Mouse (Mus musculus): ENCODE measurements around the gene Gls. TPM values are rescaled to one million over a fixed set of nuclear protein-coding genes. Genes with fewer than 3 reads are reported as not detected.

Gene Gls
- polyA plus RNA-seq, 1 experiment = 15.1 TPM

DNA sequence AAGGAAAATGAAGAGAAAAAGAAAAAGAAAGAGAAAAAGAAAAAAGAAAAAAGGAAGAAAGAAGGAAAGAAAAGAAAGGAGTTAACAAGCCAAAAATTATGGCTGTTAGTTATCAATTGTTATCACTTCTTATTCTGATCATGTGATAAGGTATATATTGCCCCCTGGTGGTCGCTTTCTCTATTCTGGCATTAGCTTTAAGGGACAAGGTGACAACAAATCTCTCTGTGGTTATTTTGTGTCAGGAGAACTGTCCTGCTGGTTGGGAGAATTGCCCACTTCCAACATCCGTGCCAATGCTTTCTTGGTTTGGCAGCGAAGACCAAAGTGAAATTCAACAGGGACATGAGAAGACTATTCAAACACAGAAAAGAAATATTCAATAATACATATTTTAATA lies 34.6 kb upstream of the Gls start:
- H3K4me2 ChIP-seq (ENCODE audit: low read depth) = no peak overlapping the region
- no peaks in the 10 kb centered on the region for H3K79me2 ChIP-seq (ENCODE audit: control insufficient read depth, insufficient read depth)
- H3ac ChIP-seq (ENCODE audit: control insufficient read depth, insufficient read length) = no peak overlapping the region
- no peaks in the 10 kb centered on the region for H3K36me3 ChIP-seq (ENCODE audit: control insufficient read depth, insufficient read depth)
- no peak for TF ChIP-seq POLR2AphosphoS2 (IDR thresholded peaks at IDR 0.05; ENCODE audit: insufficient read length, low read depth)
- peak; percentile 43 for TF ChIP-seq USF1 (IDR thresholded peaks at IDR 0.05; ENCODE audit: low read depth)
- no peak for TF ChIP-seq REST (IDR thresholded peaks at IDR 0.05; ENCODE audit: insufficient read depth, insufficient read length)
- no peaks in the 10 kb centered on the region for H3K27me3 ChIP-seq (ENCODE audit: control insufficient read depth, insufficient read depth, insufficient read length)
- H3K4me3 ChIP-seq = no peak overlapping the region

DNA sequence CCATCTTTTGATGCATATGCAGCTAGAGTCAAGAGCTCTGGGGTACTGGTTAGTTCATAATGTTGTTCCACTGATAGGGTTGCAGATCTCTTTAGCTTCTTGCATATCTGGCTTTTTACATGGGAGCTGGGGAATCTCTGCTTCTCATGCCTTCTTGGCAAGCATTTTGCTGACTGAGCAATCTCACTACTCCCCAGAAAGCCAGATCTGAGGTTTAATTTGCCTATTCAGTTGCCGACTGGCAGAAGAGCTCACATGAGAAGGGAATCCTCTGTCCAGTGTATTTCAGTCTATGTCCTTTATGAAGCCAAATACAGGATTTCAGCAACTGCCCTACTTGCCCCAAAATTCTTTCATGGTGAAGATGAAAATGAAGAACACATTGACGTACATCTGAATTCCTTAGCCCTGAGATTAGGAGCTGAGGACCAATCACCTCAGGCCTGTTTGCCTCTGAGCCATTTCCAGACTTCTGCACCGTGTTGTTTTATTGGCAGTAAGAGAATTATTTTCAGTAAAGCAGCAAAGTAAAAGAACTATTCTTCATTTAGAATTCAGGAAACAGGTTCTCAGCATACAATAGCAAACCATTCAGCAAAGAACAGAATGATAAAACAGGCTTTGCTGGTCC lies 33.0 kb upstream of the Gls start:
- no peaks in the 10 kb centered on the region for H3K79me2 ChIP-seq (ENCODE audit: control insufficient read depth, insufficient read depth)
- H3K27me3 ChIP-seq (ENCODE audit: control insufficient read depth, insufficient read depth, insufficient read length) = no peaks in the 10 kb centered on the region
- no peak overlapping the region for H3K4me3 ChIP-seq
- TF ChIP-seq POLR2A (IDR thresholded peaks at IDR 0.05; ENCODE audit: insufficient read length, low read depth) (no peak), USF1 (IDR thresholded peaks at IDR 0.05; ENCODE audit: low read depth) (no peak), TCF3 (IDR thresholded peaks at IDR 0.05; ENCODE audit: insufficient read length, low read depth) (no peak), POLR2AphosphoS2 (IDR thresholded peaks at IDR 0.05; ENCODE audit: insufficient read length, low read depth) (no peak), REST (IDR thresholded peaks at IDR 0.05; ENCODE audit: insufficient read depth, insufficient read length) (no peak), CEBPB (IDR thresholded peaks at IDR 0.05; ENCODE audit: insufficient read depth, poor library complexity, severe bottlenecking) (no peak), MYOG (IDR thresholded peaks at IDR 0.05; ENCODE audit: control insufficient read depth in 1 of 3, insufficient read depth in 1 of 3, insufficient read length in 2 of 3, low read depth in 2 of 3) (no peak)
- no peaks in the 10 kb centered on the region for H3K36me3 ChIP-seq (ENCODE audit: control insufficient read depth, insufficient read depth)
- no peak overlapping the region for H3ac ChIP-seq (ENCODE audit: control insufficient read depth, insufficient read length)
- H3K4me2 ChIP-seq (ENCODE audit: low read depth) = no peak overlapping the region

DNA sequence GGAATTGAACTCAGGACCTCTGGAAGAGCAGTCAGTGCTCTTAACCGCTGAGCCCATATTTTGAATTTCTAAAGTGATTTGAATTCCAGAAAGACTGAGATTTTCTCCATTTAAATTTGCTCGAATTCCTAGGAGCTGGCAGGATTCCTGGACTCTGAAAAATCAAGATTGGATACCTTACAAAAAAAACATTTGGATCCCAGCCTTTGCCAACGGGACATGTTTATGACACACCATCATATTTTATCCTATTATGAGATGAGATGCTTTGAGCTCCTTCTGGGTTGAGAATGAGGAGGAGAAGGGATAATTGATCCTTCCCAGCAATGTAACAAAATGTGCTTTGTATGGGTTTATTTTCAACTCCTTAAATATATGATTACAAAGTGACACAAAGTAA lies 31.3 kb upstream of the Gls start:
- TF ChIP-seq SRF (IDR thresholded peaks at IDR 0.05; ENCODE audit: control insufficient read depth, insufficient read length, low read depth) (no peak), TCF12 (IDR thresholded peaks at IDR 0.05; ENCODE audit: insufficient read depth, poor library complexity, severe bottlenecking) (no peak), E2F4 (IDR thresholded peaks at IDR 0.05; ENCODE audit: insufficient read depth) (no peak), POLR2AphosphoS2 (IDR thresholded peaks at IDR 0.05; ENCODE audit: insufficient read length, low read depth) (no peak), USF1 (IDR thresholded peaks at IDR 0.05; ENCODE audit: low read depth) (no peak), MAX (IDR thresholded peaks at IDR 0.05; ENCODE audit: low read depth) (no peak), MYOG (IDR thresholded peaks at IDR 0.05; ENCODE audit: control insufficient read depth in 1 of 3, insufficient read depth in 1 of 3, insufficient read length in 2 of 3, low read depth in 2 of 3) (no peak), MYOD1 (IDR thresholded peaks at IDR 0.05; ENCODE audit: control insufficient read depth in 1 of 3, insufficient read length in 2 of 3, low read depth in 2 of 3) (no peak), POLR2A (IDR thresholded peaks at IDR 0.05; ENCODE audit: insufficient read length, low read depth) (no peak), REST (IDR thresholded peaks at IDR 0.05; ENCODE audit: insufficient read depth, insufficient read length) (no peak), TCF3 (IDR thresholded peaks at IDR 0.05; ENCODE audit: insufficient read length, low read depth) (no peak), CEBPB (IDR thresholded peaks at IDR 0.05; ENCODE audit: insufficient read depth, poor library complexity, severe bottlenecking) (no peak)

DNA sequence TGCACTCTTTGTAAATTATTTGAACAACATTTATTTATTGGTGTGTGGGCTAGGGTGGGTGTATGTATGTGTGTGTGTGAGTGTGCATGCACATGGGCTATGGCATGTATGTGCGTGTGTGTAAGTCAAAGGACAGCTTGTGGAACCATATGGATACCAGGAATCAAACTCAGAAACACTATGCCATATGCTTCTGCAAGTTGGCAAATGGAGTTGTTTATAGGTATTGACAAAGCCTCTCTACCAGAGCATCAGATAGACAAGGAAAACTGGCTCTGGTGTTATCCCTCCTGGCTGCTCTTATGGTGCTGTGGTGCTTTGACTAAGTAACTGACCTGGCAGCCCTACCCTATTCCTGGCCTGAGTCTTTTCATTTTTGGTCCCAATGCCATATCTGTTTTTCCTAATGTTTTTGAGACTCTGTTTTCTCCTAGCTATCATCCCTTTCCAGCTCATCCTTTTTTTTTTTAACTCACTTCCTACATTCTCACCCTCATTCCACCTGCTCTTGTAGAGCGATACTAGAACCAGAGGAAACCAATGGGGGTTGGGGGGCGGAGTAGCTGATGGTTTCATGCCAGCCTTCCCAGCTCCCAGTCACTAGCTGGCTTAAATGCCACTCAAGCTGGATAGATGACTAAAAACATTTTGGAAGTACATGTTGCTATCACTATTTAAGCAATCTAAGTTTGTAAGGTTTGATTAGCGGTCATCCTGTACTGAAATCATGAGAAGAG lies 27.5 kb upstream of the Gls start:
- TF ChIP-seq TCF12 (IDR thresholded peaks at IDR 0.05; ENCODE audit: insufficient read depth, poor library complexity, severe bottlenecking) (no peak), REST (IDR thresholded peaks at IDR 0.05; ENCODE audit: insufficient read depth, insufficient read length) (no peak), E2F4 (IDR thresholded peaks at IDR 0.05; ENCODE audit: insufficient read depth) (no peak), CEBPB (IDR thresholded peaks at IDR 0.05; ENCODE audit: insufficient read depth, poor library complexity, severe bottlenecking) (no peak), POLR2AphosphoS2 (IDR thresholded peaks at IDR 0.05; ENCODE audit: insufficient read length, low read depth) (no peak), MAX (IDR thresholded peaks at IDR 0.05; ENCODE audit: low read depth) (no peak)
- Histone ChIP-seq H3K4me2 (ENCODE audit: low read depth) (no peak overlapping the region), H3K79me2 (ENCODE audit: control insufficient read depth, insufficient read depth) (no peaks in the 10 kb centered on the region), H3ac (ENCODE audit: control insufficient read depth, insufficient read length) (no peak overlapping the region), H3K36me3 (ENCODE audit: control insufficient read depth, insufficient read depth) (no peaks in the 10 kb centered on the region), H3K27me3 (ENCODE audit: control insufficient read depth, insufficient read depth, insufficient read length) (no peaks in the 10 kb centered on the region), H3K4me3 (no peak overlapping the region)

More for the DNA sequence above, 31.3 kb upstream of the Gls start:
- H3K4me2 ChIP-seq (ENCODE audit: low read depth) = no peak overlapping the region
- no peak overlapping the region for H3ac ChIP-seq (ENCODE audit: control insufficient read depth, insufficient read length)
- H3K79me2 ChIP-seq (ENCODE audit: control insufficient read depth, insufficient read depth) = no peaks in the 10 kb centered on the region
- H3K4me3 ChIP-seq = no peak overlapping the region
- H3K36me3 ChIP-seq (ENCODE audit: control insufficient read depth, insufficient read depth) = no peaks in the 10 kb centered on the region
- H3K27me3 ChIP-seq (ENCODE audit: control insufficient read depth, insufficient read depth, insufficient read length) = no peaks in the 10 kb centered on the region

DNA sequence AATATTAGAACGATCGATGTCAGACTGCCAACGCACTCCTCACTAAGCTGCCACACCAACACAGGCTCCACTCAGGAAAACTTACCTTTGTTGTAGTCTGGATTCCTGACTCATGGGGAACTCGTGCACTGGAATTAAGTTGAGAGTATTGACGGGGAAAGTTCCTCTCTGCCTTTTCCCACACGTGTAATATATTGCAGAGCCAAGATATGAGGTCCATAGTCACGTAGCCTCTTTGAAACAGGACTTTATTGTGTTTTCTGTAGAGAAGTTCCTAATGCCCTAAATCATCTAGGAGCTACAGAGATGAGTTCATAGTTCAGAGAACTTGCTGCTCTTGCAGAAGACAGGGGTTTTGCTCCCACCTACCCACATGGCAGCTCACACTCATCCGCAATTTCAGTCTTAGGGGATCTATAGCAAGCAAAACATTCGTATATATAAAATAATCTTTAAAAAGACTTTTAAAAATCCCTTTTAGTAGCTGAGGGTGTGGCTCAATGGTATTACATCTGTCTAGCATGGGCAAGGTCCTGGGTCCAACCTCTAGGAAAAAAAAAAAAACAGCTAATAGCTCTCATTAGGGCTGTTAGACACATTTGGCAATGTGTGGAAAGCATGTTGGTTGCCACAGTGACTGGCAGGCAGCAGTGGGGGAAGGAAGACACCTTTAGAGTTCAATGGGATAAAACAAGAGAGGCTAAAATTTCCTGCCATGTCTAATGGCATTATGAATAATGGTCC lies 25.1 kb upstream of the Gls start:
- H3K4me3 ChIP-seq = no peak overlapping the region
- no peaks in the 10 kb centered on the region for H3K79me2 ChIP-seq (ENCODE audit: control insufficient read depth, insufficient read depth)
- no peak for TF ChIP-seq MAX (IDR thresholded peaks at IDR 0.05; ENCODE audit: low read depth)
- no peak for TF ChIP-seq POLR2A (IDR thresholded peaks at IDR 0.05; ENCODE audit: insufficient read length, low read depth)
- no peak for TF ChIP-seq POLR2AphosphoS2 (IDR thresholded peaks at IDR 0.05; ENCODE audit: insufficient read length, low read depth)
- no peak for TF ChIP-seq TCF12 (IDR thresholded peaks at IDR 0.05; ENCODE audit: insufficient read depth, poor library complexity, severe bottlenecking)
- no peak for TF ChIP-seq TCF3 (IDR thresholded peaks at IDR 0.05; ENCODE audit: insufficient read length, low read depth)
- TF ChIP-seq REST (IDR thresholded peaks at IDR 0.05; ENCODE audit: insufficient read depth, insufficient read length) = no peak
- TF ChIP-seq CEBPB (IDR thresholded peaks at IDR 0.05; ENCODE audit: insufficient read depth, poor library complexity, severe bottlenecking) = no peak
- no peak overlapping the region for H3ac ChIP-seq (ENCODE audit: control insufficient read depth, insufficient read length)
- no peaks in the 10 kb centered on the region for H3K27me3 ChIP-seq (ENCODE audit: control insufficient read depth, insufficient read depth, insufficient read length)
- H3K4me2 ChIP-seq (ENCODE audit: low read depth) = no peak overlapping the region
- no peaks in the 10 kb centered on the region for H3K36me3 ChIP-seq (ENCODE audit: control insufficient read depth, insufficient read depth)

Measured in myocyte (in vitro differentiated cells).